Comparison of ENCODE assay signal across 8 mouse cellular contexts in genomic region chr13:111724811-111725164, GRCm38 (mm10). TPM values are rescaled to one million over a fixed set of nuclear protein-coding genes. Genes with fewer than 3 reads are reported as not detected.
A peak's percentile ranks its signal among the peaks of the same experiment; 100 is the strongest.
DNase-seq lines count a peak whose midpoint lies in the region; ATAC-seq lines count a peak whose summit lies in the region.

No protein-coding gene starts in this region.

- H3K9ac ChIP-seq in heart, embryonic 16.5 days (ENCODE audit: low read length): peak overlapping the region; percentile 74
- peak overlapping the region; percentile 35; the same call in 1 of the 2 replicates for H3K9ac ChIP-seq in hindbrain, embryonic 13.5 days
- peak overlapping the region; percentile 41; the same call in 1 of the 2 replicates for H3K9ac ChIP-seq in midbrain, embryonic 12.5 days (replicated peaks)

- 0 out of 2 replicates have a peak, but pooled peaks cover 2% of the 10 kb centered on the region for H3K36me3 ChIP-seq in heart, embryonic 16.5 days (ENCODE audit: control insufficient read depth, insufficient read depth)
- H3K36me3 ChIP-seq in hindbrain, embryonic 13.5 days: 0 out of 2 replicates have a peak, but pooled peaks cover 2% of the 10 kb centered on the region
- 0 out of 2 replicates have a peak, but pooled peaks cover under 1% of the 10 kb centered on the region for H3K36me3 ChIP-seq in midbrain, embryonic 12.5 days

- peak overlapping the region; percentile 96 for H3K27ac ChIP-seq in heart, embryonic 16.5 days (ENCODE audit: low read length)
- H3K27ac ChIP-seq in hindbrain, embryonic 13.5 days: no peak overlapping the region
- 0 out of 2 replicates have a peak overlapping the region, but pooled peaks have one; percentile 22 for H3K27ac ChIP-seq in midbrain, embryonic 12.5 days (replicated peaks)

- H3K4me1 ChIP-seq in heart, embryonic 16.5 days (ENCODE audit: control insufficient read depth, insufficient read depth, low read length): peaks cover 7% of the 10 kb centered on the region
- H3K4me1 ChIP-seq in hindbrain, embryonic 13.5 days (replicated peaks): peaks cover 4% of the 10 kb centered on the region
- H3K4me1 ChIP-seq in midbrain, embryonic 12.5 days: peaks cover 8% of the 10 kb centered on the region

- H3K4me2 ChIP-seq in heart, embryonic 16.5 days (ENCODE audit: low read depth, low read length): peak overlapping the region; percentile 97
- peak overlapping the region; percentile 86 for H3K4me2 ChIP-seq in hindbrain, embryonic 13.5 days
- peak overlapping the region; percentile 74 for H3K4me2 ChIP-seq in midbrain, embryonic 12.5 days (replicated peaks)

- intact Hi-C loops in heart, postnatal 10 days (cut with DNase I): loop anchor here (2.0 to 5.0 kb wide), 2 partner anchors 37 to 234 kb away; partner anchors contain the start of gene Gpbp1

- no peak for DNase-seq in heart, postnatal 10 days
- no peak for DNase-seq in retina, postnatal 1 day
- no peak for DNase-seq in adipocyte (ENCODE audit: low spot score)
- no peak for DNase-seq in embryo, embryonic 11 days

- H3K4me3 ChIP-seq in heart, embryonic 16.5 days (ENCODE audit: low read length): peak overlapping the region; percentile 79
- H3K4me3 ChIP-seq in hindbrain, embryonic 13.5 days: peak overlapping the region; percentile 55
- H3K4me3 ChIP-seq in midbrain, embryonic 12.5 days: peak overlapping the region; percentile 67

- under 1% methylated on average over 18 of the region's 18 CpGs for WGBS in heart, embryonic 16.5 days
- under 1% methylated on average over 18 of the region's 18 CpGs for WGBS in hindbrain, embryonic 13.5 days
- WGBS in midbrain, embryonic 12.5 days: under 1% methylated on average over 18 of the region's 18 CpGs

- peaks cover 5% of the 10 kb centered on the region; the same call in 1 of the 2 replicates for H3K9me3 ChIP-seq in heart, embryonic 16.5 days (replicated peaks; ENCODE audit: control insufficient read depth, low read length)
- peaks cover 8% of the 10 kb centered on the region; the same call in 1 of the 2 replicates for H3K9me3 ChIP-seq in hindbrain, embryonic 13.5 days
- peaks cover 6% of the 10 kb centered on the region; the same call in 1 of the 2 replicates for H3K9me3 ChIP-seq in midbrain, embryonic 12.5 days

- ATAC-seq in heart, embryonic 16.5 days (replicated peaks; ENCODE audit: extremely low read depth, insufficient read depth, low FRiP score): no peak
- ATAC-seq in activated CD4-positive, CD25-positive, alpha-beta regulatory T cell, adult 4 months: peak; percentile 19
- ATAC-seq in hindbrain, embryonic 13.5 days (ENCODE audit: low FRiP score): no peak; the same call in 1 of the 2 replicates
- no peak for ATAC-seq in midbrain, embryonic 12.5 days (ENCODE audit: low FRiP score, low read depth)

- H3K27me3 ChIP-seq in heart, embryonic 16.5 days (ENCODE audit: control insufficient read depth, insufficient read depth, low read length): no peaks in the 10 kb centered on the region
- 0 out of 2 replicates have a peak, but pooled peaks cover 3% of the 10 kb centered on the region for H3K27me3 ChIP-seq in hindbrain, embryonic 13.5 days
- 0 out of 2 replicates have a peak, but pooled peaks cover 3% of the 10 kb centered on the region for H3K27me3 ChIP-seq in midbrain, embryonic 12.5 days

RNA-seq across cellular contexts. Expression of gene Mier3, which starts 44.0 kb away (rescaled TPM):
- 11.7 and 14.0 TPM in 2 replicates for polyA plus RNA-seq in heart, embryonic 16.5 days (2015; fragmentation: Nextera tagmentation; extraction: Ambion mirVana)
- 10 to 100 TPM; 20.5 to 21.7 TPM for total RNA-seq in heart, postnatal 10 days (2021)
- 10 to 100 TPM; 15.6 to 18.9 TPM for polyA plus RNA-seq in activated CD4-positive, CD25-positive, alpha-beta regulatory T cell, adult 4 months (2017; shearing (Covaris generic))
- polyA plus RNA-seq in hindbrain, embryonic 13.5 days (2015; fragmentation: Nextera tagmentation; extraction: Ambion mirVana): 18.7 and 19.5 TPM in 2 replicates
- polyA plus RNA-seq in midbrain, embryonic 12.5 days (2016; fragmentation: Nextera tagmentation; extraction: Ambion mirVana): 25.6 and 26.0 TPM in 2 replicates
